26 mouse cellular contexts compared by ENCODE assay signal in the genomic region with DNA sequence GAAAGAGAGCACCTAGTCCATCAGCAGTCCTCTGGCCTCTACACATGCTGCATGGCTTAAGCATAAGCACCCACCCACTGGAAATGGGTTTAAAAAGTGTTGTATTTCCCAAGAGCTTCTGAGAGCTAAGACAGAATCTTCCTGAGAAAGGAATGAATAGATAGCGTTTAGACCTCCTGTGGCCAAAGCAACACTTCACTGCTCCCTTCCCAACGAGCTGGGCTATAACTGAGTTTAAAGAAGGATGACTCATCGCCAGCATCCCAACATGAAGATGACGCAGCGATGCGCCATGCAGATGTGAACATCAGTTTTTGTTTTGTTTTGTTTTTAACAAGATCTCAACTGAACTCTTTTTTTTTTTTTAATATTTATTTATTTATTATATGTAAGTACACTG.
"Had no signal": no experiment of that assay in that cellular context is flagged by ENCODE, and none has a peak within 500 bp of the region (broad histone marks: within the 10 kb centered on the region; RNA-seq: fewer than 3 reads in every experiment).

No protein-coding gene starts in this region.

- H3K36me3 ChIP-seq: heart, embryonic 13.5 days; heart, embryonic 15.5 days; hindbrain, embryonic 12.5 days; limb, embryonic 10.5 days; limb, embryonic 12.5 days; liver, embryonic 13.5 days; liver, embryonic 15.5 days had no signal

- ATAC-seq: hindbrain, postnatal 0 days; intestine, embryonic 16.5 days had no signal

- H3K4me2 ChIP-seq: heart, embryonic 11.5 days; heart, embryonic 13.5 days; heart, embryonic 15.5 days; hindbrain, embryonic 12.5 days; hindbrain, embryonic 14.5 days; limb, embryonic 12.5 days; liver, embryonic 11.5 days; liver, embryonic 13.5 days; liver, embryonic 15.5 days had no signal

- H3K9ac ChIP-seq: heart, embryonic 13.5 days; heart, embryonic 15.5 days; hindbrain, embryonic 12.5 days; hindbrain, embryonic 14.5 days; limb, embryonic 12.5 days; liver, embryonic 13.5 days; liver, embryonic 15.5 days had no signal

- H3K27ac ChIP-seq: heart, adult 2 months; heart, embryonic 13.5 days; heart, embryonic 15.5 days; hindbrain, embryonic 12.5 days; hindbrain, embryonic 14.5 days; hindbrain, postnatal 0 days; layer of hippocampus, adult 2 months; left cerebral cortex, adult 2 months; limb, embryonic 10.5 days; limb, embryonic 12.5 days; liver, embryonic 13.5 days; liver, embryonic 15.5 days had no signal

- H3K27me3 ChIP-seq: heart, embryonic 13.5 days; heart, embryonic 15.5 days; hindbrain, embryonic 12.5 days; limb, embryonic 12.5 days; liver, embryonic 13.5 days; liver, embryonic 15.5 days had no signal

- DNase-seq: gastrocnemius, postnatal 14 days; gastrocnemius, postnatal 36 days; heart, adult 11 months; heart, adult 2 months; heart, postnatal 14 days; heart, postnatal 36 days; kidney, adult 11 months; kidney, adult 8-10 months; kidney, postnatal 10 days; kidney, postnatal 25 days; kidney, postnatal 4 days; liver; liver, embryonic 13.5 days had no signal

- H3K4me3 ChIP-seq: heart, adult 2 months; heart, embryonic 13.5 days; heart, embryonic 15.5 days; hindbrain, embryonic 12.5 days; layer of hippocampus, adult 2 months; left cerebral cortex, adult 2 months; limb, embryonic 10.5 days; limb, embryonic 12.5 days; liver, embryonic 13.5 days; liver, embryonic 15.5 days had no signal

- H3K9me3 ChIP-seq: heart, embryonic 13.5 days; heart, embryonic 15.5 days; hindbrain, embryonic 12.5 days; limb, embryonic 10.5 days; limb, embryonic 12.5 days; liver, embryonic 13.5 days; liver, embryonic 15.5 days had no signal

- H3K4me1 ChIP-seq: heart, embryonic 13.5 days; heart, embryonic 15.5 days; hindbrain, embryonic 12.5 days; limb, embryonic 10.5 days; limb, embryonic 12.5 days had no signal
